Mouse (Mus musculus) olfactory bulb, adult 2 months (tissue): Measurements from ENCODE around the gene Auts2. TPM values are rescaled to one million over a fixed set of nuclear protein-coding genes. Genes with fewer than 3 reads are reported as not detected.

ENCODE experiments used
- H3K27ac ChIP-seq: fragments of 200-500 bp; 2 replicates; pipeline ENCODE4 v1.5.1; 2012; ENCODE audit warnings: low read depth, low read length; ENCODE audit not compliant: insufficient read depth
- H3K4me1 ChIP-seq: fragments of 200-500 bp; 2 replicates; pipeline ENCODE4 v1.6.1; 2012; ENCODE audit warnings: low read length; ENCODE audit not compliant: control insufficient read depth, insufficient read depth
- H3K4me3 ChIP-seq: fragments of 200-500 bp; 2 replicates; pipeline ENCODE4 v1.5.1; 2012; ENCODE audit warnings: mild to moderate bottlenecking, low read depth, low read length, moderate library complexity; ENCODE audit not compliant: insufficient read depth
- CTCF ChIP-seq: fragments of 200-500 bp; IDR thresholded peaks from 2 replicates; pipeline ENCODE4 v1.5.1; 2012; ENCODE audit warnings: low read depth, mild to moderate bottlenecking, low read length, moderate library complexity; ENCODE audit not compliant: insufficient read depth
- POLR2A ChIP-seq: fragments of 200-500 bp; IDR thresholded peaks from 2 replicates; pipeline ENCODE4 v1.6.1; 2012; ENCODE audit warnings: mild to moderate bottlenecking, low read depth, low read length, moderate library complexity; ENCODE audit not compliant: insufficient read depth
- WGBS: fragments of 180-500 bp; shearing (Covaris S2); methylation state at CpG from one replicate; pipeline ENCODE4 v1.1.7; 2018; 5-methylcytosine and 5-hydroxymethylcytosine counted together
- polyA plus RNA-seq: library from polyadenylated mRNA; stranded (reverse); fragments of >200 nt; gene quantifications from 2 replicates; pipeline ENCODE4 v1.2.4, GENCODE M21; 2012; ENCODE audit warnings: low replicate concordance; ENCODE audit not compliant: missing spikeins, insufficient read depth, insufficient read length

Auts2 gene
- polyA plus RNA-seq, 1 experiment = not detected

- TF ChIP-seq POLR2A (no peak), CTCF (no peak)
- Histone ChIP-seq H3K4me3 (no peak overlapping the region), H3K4me1 (peaks cover 9% of the 10 kb centered on the region), H3K27ac (no peak overlapping the region)
- WGBS = 90% methylated on average over 2 of the region's 2 CpGs
Measured at GRCm38 (mm10) chr5:131712441-131712840, 830.7 kb downstream of the Auts2 start.

DNA sequence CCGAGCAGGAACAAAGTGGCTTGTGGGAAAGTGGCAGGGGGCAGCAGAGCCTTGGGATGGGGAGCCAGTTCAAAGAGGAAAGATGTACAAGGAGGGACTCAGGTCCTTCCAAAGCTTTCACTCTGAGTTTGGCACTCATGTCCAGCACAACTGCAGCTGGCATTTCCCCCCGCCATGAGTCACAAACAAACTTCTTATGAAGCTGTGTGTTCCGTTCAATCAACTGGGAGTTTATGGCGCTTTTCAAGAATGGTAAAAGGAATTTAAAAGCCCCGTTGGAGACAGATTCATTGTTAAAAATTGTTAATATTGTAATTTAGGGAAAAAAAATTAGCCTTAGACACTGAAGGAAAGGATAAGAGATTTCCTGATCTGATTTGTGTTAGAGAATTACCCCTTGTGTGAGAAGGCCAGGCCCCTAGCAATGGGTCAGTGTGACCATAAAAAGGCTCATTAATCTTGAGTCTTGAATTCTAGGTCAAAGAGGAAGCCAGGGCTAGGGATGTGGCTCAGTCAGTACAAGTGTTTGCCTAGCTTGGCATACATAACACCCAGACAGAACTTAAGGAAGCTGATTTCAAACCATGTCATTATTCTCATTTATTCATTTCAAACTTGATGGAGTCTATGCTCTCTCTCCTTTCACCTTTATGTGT is 831.5 kb downstream of the Auts2 start:
- TF ChIP-seq CTCF (no peak), POLR2A (no peak)
- Histone ChIP-seq H3K4me3 (no peak overlapping the region), H3K27ac (no peak overlapping the region), H3K4me1 (peaks cover 7% of the 10 kb centered on the region; the same call in 1 of the 2 replicates)
- 69% methylated on average over 5 of the region's 5 CpGs for WGBS

GRCm38 (mm10) chr5:131710735-131711473 is 832.2 kb downstream of the Auts2 start:
- WGBS = 79% methylated on average over 8 of the region's 8 CpGs
- H3K4me1 ChIP-seq = peaks cover 2% of the 10 kb centered on the region; the same call in 1 of the 2 replicates
- TF ChIP-seq POLR2A (no peak), CTCF (no peak)
- no peak overlapping the region for H3K27ac ChIP-seq
- H3K4me3 ChIP-seq = no peak overlapping the region

DNA sequence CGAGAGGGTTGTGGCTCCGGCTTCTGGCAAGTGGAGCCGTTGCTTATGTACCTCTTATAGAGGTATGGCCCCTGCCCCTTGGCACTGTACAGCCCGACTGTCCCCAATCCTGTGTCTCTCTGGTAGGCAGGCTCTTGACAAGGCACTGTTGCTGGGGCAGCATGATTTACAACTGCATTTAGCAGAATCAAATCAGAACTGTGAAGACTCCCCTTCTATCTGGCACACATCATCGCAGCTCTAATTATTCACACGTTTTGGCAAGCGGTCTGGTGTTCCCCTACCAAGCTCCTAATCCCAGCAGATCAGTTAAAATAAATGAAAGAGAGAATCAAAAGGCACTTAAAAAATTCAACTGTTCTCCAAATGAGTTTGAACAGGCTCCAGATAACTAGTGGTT is 835.7 kb downstream of the Auts2 start:
- peaks cover 2% of the 10 kb centered on the region; the same call in 1 of the 2 replicates for H3K4me1 ChIP-seq
- WGBS = 55% methylated on average over 7 of the region's 7 CpGs
- no peak overlapping the region for H3K27ac ChIP-seq
- no peak for TF ChIP-seq POLR2A
- no peak for TF ChIP-seq CTCF
- no peak overlapping the region for H3K4me3 ChIP-seq

- WGBS = 87% methylated on average over 6 of the region's 6 CpGs
- Histone ChIP-seq H3K4me1 (peaks cover 2% of the 10 kb centered on the region; the same call in 1 of the 2 replicates), H3K4me3 (no peak overlapping the region), H3K27ac (no peak overlapping the region)
- TF ChIP-seq CTCF (no peak), POLR2A (no peak)
Measured at GRCm38 (mm10) chr5:131703729-131704128, 839.4 kb downstream of the Auts2 start.

DNA sequence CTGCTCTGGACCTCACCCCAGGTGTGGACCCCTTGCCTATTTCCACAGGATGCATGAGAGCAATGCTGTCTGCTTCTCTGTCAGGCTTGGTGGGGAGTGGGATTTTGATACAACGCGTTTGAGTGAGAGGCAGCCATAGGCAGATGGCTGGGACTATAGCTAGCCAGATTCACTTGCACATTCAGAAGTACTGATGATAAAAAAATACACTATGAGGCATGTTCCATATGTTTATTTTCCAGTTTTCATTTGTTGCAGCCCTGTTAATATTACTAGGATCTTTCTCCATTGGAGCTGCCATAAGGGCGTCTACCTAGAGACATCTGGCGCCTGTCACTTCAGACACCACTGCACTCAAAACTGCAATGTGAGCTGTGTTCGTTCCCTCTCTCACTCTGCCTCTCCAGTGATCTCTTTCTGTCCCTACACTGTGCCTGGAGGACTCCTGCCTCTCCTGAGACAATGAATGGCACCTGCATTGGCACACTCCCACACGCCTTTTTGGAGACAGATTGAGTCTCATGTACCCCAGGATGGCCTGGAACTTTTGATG is 840.2 kb downstream of the Auts2 start:
- no peak overlapping the region for H3K4me3 ChIP-seq
- TF ChIP-seq CTCF (no peak), POLR2A (no peak)
- no peak overlapping the region for H3K27ac ChIP-seq
- WGBS = 94% methylated on average over 6 of the region's 6 CpGs
- peaks cover 2% of the 10 kb centered on the region; the same call in 1 of the 2 replicates for H3K4me1 ChIP-seq

DNA sequence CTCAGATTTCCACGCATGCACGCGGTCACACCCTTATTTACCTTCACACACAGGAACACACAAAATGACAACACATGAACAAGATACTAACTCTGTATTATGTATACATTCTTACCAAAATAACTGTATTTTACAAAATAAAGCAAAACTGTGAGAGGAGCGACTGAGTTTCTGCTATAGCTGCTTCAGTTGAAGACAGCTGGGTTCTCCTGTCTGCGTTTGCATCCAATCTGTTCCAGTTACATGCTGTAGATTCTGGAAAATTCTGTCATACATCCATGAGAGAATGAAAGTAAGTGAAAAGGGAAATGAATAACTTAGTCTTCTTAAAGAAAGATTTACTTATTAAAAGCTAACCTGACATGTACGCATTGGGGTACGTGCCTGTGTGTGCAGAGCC is 844.2 kb downstream of the Auts2 start:
- Histone ChIP-seq H3K27ac (no peak overlapping the region), H3K4me3 (no peak overlapping the region), H3K4me1 (peaks cover 2% of the 10 kb centered on the region; the same call in 1 of the 2 replicates)
- no peak for TF ChIP-seq POLR2A
- TF ChIP-seq CTCF = no peak
- WGBS = 95% methylated on average over 7 of the region's 7 CpGs

DNA sequence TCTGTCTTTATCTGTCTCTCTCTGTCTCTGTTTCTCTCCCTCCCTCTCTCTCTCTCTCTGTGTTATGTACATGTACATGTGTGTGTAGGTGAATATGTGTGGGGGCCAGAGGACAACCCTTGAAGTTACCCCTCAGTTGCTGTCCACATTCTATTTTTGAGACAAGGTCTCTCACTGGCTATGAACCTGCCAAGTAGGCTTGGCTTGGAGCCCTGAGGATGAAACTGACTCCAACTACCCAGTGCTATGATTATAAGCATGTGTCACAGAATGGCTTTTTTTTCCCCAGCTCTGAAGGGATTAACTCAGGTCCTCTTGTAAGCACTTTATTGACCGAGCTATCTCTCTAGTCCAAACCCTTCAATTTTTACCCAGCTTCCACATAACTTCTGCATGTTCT is 852.4 kb downstream of the Auts2 start:
- Histone ChIP-seq H3K4me3 (no peak overlapping the region), H3K27ac (no peak overlapping the region), H3K4me1 (no peaks in the 10 kb centered on the region)
- no peak for TF ChIP-seq POLR2A
- TF ChIP-seq CTCF = no peak
- WGBS = 87% methylated on average over 1 of the region's 1 CpGs

- Histone ChIP-seq H3K4me3 (no peak overlapping the region), H3K27ac (no peak overlapping the region), H3K4me1 (no peaks in the 10 kb centered on the region)
- WGBS = 86% methylated on average over 8 of the region's 8 CpGs
- TF ChIP-seq CTCF (no peak), POLR2A (no peak)
Measured at GRCm38 (mm10) chr5:131686956-131687618, 856.1 kb downstream of the Auts2 start.
